Mouse (Mus musculus): Measurements from ENCODE around the gene Fam162a.

DNA sequence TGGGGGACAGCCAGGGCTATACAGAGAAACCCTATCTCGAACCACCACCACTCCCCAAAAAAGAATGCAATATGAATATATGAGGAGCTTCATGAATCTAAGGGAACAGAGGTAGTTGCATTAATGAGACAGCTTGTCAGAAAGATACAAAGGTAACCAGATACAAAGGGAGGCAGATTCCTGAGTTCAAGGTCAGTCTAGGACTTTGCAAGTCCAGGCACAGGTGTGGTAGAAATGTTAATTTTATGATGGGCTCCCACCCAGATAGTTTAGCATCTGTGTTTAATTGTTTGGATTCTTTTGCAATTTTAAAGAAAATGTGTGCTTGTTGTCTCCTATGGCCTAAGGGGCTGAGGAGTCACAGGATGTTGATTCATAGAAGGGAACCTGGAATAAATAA lies 30.8 kb upstream of the Fam162a start:
- TF ChIP-seq CTCF (IDR thresholded peaks at IDR 0.05; ENCODE audit: low read depth, low read length) (no peak), POLR2A (IDR thresholded peaks at IDR 0.05; ENCODE audit: borderline replicate concordance, low read depth, low read length) (no peak)

All from bone marrow macrophage, adult 2 months (primary cell).